Mouse (Mus musculus): ENCODE results near the gene Kat2b.
"Not testable (repeated sequence)": the region's sequence is repeated elsewhere in the genome, so short reads cannot be mapped to it uniquely, and the experiment has no call there.

Kat2b gene

DNA sequence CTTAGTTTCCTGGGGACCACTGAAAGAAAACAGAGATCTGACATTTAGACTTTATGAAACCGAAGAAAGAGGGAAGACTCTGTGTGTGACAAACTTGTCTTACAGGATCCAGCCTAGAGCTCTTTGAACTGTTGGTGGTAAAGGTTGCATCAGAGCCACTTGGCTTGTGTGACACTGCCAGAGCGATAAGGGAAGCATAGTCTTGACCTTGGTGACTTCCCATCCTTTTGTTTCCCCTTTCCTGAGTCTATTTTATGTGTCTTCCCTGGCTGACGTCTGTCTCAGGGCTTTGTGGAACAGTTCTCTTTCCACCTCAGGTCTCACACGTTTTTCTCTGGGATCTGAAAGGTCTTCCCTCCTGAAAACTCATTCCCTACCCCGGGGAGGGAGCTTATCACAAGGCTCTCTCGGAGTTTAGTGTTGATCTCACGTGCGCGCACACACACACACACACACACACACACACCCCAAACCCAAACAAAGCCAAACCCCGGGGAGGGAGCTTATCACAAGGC lies 3.8 kb downstream of the Kat2b start:
- DNase-seq (ENCODE audit: low read depth): peak; percentile 96

DNA sequence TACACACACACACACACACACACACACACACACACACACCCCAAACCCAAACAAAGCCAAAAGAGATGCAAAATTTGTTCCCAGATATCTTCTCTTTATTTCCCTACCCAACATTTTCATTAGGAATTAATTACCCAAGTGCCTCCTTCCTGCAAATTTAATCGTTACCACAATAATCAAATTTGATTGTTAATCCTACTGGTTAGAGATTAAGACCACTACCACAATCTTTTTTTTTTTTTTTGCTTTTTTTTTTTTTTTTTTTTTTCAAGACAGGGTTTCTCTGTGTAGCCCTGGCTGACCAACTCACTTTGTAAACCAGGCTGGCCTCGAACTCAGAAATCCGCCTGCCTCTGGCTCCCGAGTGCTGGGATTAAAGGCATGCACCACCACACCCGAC lies 4.3 kb downstream of the Kat2b start:
- DNase-seq (ENCODE audit: low read depth): not testable (repeated sequence)

DNA sequence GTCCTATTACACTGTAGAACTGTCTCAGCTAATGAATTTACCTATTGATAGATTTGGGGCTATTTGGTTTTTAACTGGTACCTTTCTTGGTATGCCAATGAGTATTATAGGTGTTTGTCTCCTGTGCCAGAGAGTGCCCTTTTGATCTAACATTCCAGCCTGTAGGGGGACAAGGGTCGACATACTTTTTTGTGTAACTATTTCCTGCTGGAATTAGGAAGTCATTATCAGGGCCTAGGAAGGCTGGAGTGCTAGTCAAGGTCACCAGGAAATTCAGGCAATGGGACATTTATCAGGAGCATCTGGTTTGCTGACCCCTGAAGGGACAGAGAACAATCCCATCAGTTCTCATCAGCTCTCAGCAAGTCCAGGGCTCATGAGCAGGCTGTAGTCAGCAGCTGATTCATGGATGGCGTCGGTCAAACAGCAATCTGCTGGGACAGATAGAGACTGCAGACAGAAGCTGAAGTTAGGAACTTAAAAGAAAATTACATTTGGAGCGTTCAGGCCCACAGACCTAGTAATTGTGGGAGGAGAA lies 6.4 kb downstream of the Kat2b start:
- DNase-seq (ENCODE audit: low read depth): no peak

DNA sequence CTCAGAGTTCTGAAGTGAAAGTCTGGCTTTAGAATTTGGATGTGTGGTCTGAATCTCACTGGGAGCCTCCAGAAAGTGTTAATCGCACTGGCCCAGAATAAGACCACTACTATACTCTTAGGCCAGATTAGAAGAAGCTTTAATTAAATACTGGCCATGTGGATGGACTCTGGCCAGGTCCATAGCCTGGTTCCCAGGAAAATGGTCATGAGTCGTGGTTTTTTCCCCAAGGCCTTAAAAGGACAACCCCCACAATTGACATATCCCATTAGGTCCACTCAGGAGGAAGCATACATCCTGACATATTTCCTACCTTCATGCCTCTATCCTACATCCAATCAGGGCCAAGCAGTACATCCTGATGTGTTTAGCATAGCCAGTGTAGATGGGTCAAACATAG lies 10.5 kb downstream of the Kat2b start:
- DNase-seq (ENCODE audit: low read depth): no peak

DNA sequence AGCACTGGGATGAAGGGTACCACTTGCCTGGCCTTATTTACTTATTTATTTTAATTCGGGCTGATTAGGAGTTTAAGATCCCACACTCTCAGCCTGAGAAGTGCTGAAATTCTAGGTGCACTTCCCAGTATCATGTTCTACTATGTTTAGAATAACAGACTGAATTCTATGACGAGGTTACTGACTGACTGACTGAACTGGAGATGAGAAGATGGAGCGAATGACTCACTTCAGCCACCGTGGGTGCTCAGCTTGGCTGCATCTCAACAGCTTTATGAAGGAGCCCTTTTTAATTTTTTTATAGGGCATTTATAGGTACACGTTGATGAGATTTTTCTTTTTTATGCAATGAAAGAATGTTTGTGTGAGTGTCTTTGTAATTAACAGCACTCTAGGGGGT lies 11.1 kb downstream of the Kat2b start:
- peak; percentile 80 for DNase-seq (ENCODE audit: low read depth)

DNA sequence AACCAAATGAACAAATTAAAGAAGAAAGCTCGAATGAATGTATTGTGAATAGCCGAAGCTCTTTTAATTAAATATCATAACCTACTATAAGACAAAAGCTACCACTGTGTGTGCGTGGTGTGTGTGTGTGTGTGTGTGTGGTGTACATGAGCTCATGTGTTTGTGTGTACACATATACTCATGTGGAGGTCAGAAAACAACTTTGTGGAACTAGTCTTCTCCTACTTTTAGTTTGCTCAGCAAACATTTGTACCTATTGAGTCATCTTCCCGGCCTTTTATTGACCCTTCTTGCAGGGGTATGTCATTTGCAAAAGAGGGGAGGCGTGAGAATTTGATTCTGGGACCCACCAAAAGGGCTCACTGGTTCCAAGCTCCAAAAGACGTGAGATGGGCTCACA lies 11.6 kb downstream of the Kat2b start:
- DNase-seq (ENCODE audit: low read depth): no peak

DNA sequence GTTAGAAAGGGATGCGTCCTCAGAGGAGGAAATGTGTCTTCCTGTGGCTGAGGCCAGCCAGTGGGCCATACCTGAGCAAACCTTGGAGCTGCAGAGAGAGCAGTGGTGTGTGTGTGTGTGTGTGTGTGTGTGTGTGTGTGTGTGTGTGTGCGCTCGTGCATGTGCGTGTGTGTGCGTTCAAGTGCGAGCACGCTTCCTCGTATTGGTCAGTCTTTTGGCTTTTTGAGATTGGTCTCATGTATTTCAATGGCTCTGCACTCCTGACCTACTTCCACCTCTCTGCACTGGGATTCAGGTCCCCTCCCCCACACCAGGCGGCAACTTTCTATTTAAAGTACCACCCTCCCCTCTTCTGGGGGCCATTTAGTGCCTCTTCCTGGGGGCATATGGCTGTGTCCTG lies 12.1 kb downstream of the Kat2b start:
- no peak for DNase-seq (ENCODE audit: low read depth)

DNA sequence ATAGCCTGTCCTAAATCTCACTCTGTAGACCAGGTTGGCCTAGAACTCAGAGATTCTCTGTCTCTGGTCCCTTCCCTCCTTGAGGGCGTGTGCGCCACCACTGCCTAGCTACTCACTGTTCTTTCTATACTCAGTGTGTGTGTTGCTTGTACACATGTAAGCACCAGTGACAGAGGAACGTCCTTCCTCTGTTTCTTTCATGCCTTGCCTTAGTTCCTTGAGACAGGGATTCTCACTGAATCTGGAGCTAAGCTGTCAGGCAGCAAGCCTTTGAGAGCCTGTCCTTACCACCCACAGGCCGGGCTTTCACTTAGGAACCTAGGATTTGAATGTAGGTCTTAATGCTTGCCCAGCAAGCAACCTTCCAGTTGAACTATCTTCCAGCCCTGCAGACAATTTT lies 13.0 kb downstream of the Kat2b start:
- no peak for DNase-seq (ENCODE audit: low read depth)

DNA sequence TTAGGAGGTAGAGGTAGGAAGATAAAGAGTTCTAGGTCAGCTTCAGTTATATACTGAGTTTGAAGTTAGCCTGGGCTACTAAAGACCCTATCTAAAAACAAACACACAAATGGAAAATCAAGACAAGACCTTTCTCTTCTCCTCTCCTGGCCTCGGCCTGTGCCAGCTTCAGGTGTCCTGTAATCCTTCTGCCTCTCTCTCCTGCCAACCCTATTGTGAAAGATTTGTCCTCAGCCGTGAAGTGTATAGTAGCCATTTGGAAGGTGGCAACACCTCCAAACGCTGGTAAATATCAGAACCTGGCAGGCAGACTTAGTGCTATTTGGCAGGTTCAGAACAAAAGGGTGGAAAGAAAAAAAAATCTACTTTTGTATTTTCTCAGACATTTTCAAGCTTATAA lies 13.6 kb downstream of the Kat2b start:
- no peak for DNase-seq (ENCODE audit: low read depth)

DNA sequence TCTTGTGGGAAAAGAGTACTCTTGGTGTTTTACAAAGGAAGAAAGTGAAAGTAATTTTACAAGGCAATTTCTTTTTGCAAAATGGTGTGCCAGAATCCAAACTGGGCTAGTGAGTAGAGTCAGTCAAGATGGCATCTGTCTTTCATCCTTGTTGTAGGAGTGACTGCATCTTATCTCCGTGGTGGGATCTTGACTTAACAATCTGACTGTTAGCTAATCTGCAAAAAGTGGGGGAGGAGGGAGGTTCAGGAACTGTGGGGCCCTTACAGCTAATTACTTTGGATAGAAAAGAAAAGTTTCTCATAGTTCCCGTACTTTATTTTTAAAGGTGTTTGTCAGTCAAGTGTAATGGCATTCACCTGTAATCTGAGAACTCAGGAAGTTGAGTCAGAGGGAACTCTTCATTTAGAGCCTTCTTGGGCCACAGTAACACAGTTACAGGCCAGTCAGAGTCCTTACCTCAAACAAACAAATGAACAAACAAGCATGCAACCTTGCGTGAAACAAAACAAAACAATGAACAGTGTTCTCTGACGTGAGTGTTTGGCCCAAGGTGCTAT lies 15.4 kb downstream of the Kat2b start:
- DNase-seq (ENCODE audit: low read depth): peak; percentile 69

DNA sequence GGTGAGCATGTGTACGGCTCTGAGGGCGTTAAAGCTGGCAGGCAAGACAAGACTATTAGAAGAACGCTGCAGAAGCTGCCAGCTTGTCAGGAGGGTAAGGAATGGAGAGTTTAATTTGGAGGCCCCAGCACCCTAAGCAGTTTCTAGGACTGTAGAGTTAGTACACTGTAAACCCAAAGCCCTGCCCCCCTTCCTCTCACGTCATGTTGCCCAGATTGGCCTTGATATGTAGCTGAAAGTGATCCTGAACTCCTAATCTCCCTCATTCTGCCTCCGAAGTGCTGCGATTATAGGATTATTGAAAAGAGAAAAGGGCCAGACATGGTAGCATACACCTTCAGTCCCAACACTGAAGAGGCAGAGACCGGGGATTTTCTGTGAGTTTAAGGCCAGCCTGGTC lies 16.1 kb downstream of the Kat2b start:
- no peak for DNase-seq (ENCODE audit: low read depth)

DNA sequence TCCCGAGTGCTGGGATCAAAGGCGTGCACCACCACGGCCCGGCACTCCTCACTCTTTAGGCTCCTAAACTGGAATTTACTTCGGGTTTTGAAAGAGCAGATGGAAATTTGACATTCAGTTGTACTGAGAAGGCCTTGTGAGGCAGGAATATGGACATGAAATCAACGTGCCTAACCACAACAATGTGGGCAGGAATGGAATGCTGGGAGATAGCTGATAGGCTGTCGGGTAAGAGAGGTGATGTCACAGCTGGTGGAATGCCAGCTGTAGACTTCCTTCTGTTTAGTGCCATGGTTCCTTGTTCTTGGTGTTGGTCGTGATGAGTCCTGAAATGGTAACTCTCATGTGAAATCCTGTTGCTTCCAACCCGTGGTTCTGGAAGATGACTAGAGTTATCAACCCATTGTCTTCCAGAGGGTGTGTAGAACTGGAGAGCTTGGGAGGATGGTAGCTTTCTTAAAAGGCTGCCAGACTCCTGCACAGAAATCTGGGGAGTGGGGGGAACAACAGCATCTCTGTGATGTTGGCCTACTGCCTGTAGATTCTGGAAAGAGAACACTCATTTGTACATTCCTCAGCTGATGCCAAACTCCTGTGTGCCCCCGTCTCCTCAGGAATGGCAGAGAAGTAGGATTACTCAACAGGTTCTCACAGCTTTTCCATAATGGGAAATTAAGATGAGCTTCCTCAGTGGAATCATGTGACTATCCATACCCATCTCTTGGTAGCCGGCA lies 17.4 kb downstream of the Kat2b start:
- DNase-seq (ENCODE audit: low read depth): peak; percentile 62

DNA sequence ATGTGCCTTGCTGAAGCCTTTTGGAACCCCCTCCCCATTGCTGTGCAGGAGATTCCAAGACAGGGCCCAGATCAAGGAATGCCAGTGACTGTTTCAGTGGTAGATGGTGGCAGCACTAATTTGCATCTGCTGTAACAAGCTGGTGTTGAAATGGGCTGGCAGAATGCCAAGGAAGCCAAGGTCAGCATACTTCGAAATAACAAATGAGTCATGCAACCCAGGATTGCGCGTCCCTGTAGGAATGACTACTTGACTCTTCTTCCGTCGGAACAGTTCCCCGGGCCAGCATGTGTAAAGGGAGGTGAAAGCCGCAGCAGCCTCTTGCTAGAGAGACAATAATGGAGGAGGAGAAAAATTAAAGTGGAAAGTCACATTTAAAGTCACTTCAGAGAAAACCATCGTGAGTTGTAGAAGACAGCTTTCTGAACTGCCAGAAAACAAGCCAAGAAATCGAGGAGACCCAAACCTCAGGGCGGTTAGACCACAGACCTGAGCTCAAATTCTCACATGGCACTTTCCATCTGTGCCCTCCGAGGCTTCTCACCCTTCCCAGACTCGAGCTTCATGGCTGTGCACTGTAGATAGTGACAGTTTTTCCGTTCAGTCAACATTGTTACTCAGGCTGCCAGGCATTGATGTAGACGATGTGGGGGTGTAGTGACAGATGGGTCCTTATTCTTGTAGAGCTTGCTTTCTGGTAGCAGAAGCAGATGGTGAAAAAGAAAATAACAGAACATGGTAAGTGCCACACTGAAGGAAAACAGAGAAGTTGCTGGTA lies 20.6 kb downstream of the Kat2b start:
- DNase-seq (ENCODE audit: low read depth): peak; percentile 99

DNA sequence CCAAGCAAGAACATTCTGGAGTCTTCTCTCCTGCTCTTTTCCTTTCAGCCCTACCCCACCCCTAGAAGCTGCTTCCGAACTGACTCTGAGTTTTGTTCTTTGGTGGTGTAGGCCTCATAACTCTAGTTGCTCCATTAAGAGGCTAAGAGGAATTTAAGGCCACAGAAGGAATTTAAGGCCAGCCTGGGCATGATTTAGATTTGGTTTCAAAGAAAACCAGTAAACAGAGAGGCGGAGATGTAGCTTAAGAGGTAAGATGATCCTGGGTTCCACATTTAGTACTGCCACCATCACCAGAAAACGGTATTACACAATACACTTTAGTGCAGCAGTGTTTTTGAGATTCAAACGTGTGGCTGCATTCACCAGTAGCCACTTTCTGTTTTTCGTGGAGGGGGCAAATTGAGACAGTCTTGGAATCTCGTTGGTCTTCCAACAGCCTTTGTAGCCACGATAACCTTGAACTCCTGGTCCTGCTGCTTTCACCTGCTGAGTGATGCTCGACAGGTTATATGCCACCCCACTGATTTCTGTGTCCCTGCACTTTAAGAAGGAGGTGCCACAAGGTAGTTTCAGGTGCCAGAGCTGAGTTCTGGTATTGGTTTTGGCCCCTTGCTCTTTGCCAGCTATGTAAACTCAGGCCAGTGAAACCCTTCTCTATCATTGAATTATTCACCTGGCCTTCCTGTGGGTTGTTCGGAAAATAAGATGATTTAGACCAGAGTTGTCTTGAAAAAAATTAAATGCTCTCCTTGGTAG lies 21.6 kb downstream of the Kat2b start:
- DNase-seq (ENCODE audit: low read depth): peak; percentile 65

DNA sequence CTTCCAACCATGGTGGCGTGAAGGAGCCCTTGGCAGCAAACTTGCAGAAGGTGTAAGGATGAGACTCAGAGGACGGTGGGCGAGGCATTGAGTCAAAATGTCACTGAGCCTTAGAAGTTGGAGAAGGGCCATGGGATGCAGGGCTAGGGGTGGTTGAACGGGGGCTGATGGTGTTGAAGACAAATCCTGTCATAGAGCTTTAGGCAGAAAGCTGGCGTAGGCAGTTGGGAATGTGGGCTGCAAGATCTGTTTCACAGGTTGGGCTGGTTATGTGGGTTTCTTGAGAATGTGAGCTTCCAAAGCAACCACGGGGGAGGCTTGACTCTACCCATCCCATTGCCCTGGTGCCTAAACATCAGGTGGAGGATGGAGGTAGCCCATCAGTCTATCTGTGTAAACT lies 23.4 kb downstream of the Kat2b start:
- no peak for DNase-seq (ENCODE audit: low read depth)

DNA sequence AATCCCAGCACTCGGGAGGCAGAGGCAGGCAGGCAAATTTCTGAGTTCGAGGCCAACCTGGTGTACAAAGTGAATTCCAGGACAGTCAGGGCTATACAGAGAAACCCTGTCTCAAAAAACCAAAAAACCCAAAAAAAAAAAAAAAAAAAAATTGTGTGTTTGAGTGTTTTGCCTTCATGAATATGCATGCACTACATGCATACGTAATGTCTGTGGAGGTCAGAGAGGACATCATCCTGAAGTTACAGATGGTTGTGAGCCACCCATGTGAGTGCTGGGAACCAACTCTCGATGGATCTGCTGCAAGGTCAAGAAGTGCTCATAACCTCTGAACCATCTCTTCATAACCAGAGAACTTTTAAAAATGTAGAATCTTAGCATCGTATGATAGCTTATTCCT lies 25.2 kb downstream of the Kat2b start:
- DNase-seq (ENCODE audit: low read depth): no peak

DNA sequence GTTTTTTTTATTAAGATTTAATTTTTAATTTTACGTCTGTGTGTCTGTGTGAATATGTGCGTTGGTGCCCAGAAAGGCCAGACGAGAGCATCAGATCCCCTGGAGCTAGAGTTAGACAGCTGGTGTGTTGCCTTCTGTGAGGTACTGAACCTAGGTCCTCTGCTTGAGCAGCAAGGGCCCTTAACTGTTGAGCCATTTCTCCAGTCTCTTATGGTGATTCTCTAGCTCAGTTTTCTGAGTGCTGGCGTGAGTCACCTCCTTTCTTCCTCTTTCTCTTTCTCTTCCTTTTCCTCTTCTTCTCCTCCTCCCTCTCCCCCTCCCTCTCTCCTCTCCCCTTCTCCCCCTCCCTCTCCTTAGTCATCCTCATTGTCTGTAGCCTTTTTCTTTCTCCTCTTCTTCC lies 27.9 kb downstream of the Kat2b start:
- DNase-seq (ENCODE audit: low read depth): peak; percentile 75

DNA sequence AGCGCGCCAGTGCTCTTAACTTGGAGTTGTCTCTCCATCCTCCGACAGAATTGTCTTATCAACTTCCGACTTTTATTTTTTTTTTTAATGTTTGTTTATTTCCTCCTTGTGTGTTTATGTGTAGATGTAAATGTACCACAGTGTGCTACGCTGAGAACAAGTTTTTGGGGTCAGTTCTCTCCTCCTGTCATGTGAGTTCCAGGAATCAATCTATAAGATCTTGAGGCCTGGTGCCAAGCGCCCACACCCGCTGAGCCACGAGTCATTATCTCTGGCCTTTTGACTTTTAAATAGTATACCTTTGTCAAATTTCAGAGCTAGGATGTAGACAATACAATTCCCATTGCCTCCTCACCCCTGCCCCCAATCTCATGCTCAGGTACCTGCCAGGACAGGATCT lies 28.9 kb downstream of the Kat2b start:
- no peak for DNase-seq (ENCODE audit: low read depth)

DNA sequence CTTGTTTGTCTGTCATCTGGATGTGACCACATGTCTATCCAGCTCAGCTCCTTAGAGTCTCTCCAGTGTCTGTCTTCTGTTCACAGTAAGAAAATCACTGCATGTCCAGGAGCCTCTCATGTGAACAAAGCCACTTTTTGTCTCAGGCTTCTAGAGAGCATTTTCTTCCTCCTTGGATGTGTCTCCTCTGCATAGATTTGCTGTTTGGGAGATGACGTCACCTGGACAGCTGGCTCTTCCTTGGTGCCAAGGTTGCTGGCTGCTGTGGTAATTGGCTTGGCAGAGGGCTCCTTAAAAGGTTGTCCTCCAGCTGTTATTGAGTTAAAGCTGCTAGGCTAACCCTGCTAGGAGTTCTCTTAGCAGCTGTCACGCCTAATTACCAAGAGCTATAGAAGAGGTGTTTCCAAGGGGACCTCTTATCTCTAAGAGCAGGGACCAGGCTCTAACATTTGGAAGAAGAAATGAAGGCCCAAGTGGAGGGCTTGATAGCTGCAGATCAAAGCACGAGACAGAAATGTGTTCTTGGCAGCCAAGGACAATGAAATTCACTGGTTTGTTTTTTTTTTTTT lies 29.7 kb downstream of the Kat2b start:
- no peak for DNase-seq (ENCODE audit: low read depth)

DNA sequence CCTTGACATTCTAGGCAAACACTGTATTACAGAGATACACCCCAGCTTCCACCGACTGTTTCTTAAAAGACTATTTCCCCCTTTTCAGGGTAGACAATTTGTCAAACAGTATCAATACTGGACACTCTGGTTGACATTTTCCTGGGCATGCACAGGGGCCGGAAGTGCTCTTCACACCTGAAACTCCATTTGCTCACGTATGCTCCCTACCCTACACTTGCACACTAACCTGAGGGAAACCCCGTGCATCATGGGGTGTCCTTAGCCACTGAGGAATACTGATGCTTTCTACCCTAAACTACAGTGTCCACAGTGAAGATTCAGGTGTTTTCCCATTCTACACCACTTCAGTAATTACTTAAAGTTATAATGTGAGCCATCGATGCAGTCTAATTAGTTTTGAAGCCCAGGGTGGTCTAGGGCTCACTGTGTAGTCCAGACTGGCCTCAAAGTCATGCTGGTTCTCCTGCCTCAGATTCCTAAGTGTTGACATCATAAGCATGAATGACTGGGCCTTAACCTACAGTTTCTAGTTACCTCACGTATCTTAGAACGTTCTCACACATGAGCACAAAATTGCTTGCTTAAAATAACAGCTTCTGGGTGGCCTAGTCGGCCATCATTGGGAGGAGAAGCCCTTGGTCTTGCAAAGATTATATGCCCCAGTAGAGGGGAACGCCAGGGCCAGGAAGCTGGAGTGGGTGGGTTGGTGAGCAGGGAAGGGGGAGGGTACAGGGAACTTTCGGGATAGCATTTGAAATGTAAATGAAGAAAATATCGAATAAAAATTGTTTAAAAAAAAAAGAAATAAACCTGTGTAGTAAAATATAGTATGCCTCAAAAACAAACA lies 30.5 kb downstream of the Kat2b start:
- DNase-seq (ENCODE audit: low read depth): no peak

DNA sequence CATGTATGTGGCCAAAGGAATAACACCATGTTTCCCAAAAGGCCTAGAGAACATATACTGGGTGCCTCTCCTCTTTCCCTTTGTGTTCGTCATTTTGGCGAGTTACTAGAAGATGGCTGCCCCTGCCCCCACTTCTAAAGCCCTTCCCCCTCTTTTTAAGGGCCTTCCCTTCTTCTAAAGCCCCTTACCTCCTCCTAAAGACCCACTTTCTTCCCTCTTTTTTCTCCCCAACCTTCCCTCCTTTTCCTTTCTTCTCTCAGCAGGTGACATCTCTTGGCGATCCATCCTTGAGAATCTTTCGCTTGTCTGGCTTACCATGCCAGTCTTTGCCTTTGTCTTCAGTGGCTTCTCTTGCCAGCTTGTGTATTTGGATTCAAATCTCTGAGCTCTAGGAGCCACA lies 31.9 kb downstream of the Kat2b start:
- DNase-seq (ENCODE audit: low read depth): no peak
